ENCODE assay signal across 9 mouse cellular contexts in genomic region chr11:105943133-105944102, GRCm38 (mm10). TPM values are rescaled to one million over a fixed set of nuclear protein-coding genes. Genes with fewer than 3 reads are reported as not detected.
A peak's percentile ranks its signal among the peaks of the same experiment; 100 is the strongest.
DNase-seq lines count a peak whose midpoint lies in the region; ATAC-seq and TF ChIP-seq lines count a peak whose summit lies in the region.
"Had no signal": no experiment of that assay in that cellular context is flagged by ENCODE, and none has a peak within 500 bp of the region (broad histone marks: within the 10 kb centered on the region; RNA-seq: fewer than 3 reads in every experiment).

No protein-coding gene starts in this region.

- peak overlapping the region; percentile 94 for H3K4me2 ChIP-seq in intestine, postnatal 0 days (replicated peaks; ENCODE audit: low read depth)
- H3K4me2 ChIP-seq in lung, embryonic 14.5 days: peak overlapping the region; percentile 94

- H3K4me1 ChIP-seq in cerebellum, adult 2 months (ENCODE audit: control insufficient read depth, insufficient read depth, low read length): peaks cover 3% of the 10 kb centered on the region; the same call in 1 of the 2 replicates
- peaks cover 3% of the 10 kb centered on the region; the same call in 1 of the 2 replicates for H3K4me1 ChIP-seq in bone marrow macrophage, adult 2 months (ENCODE audit: control insufficient read depth, insufficient read depth, low read length)
- peaks cover 11% of the 10 kb centered on the region; the same call in 1 of the 2 replicates for H3K4me1 ChIP-seq in intestine, postnatal 0 days (replicated peaks; ENCODE audit: control insufficient read depth, insufficient read depth, low read length)
- H3K4me1 ChIP-seq in lung, embryonic 14.5 days (ENCODE audit: insufficient read depth): 0 out of 2 replicates have a peak, but pooled peaks cover 8% of the 10 kb centered on the region

- no peaks in the 10 kb centered on the region for H3K36me3 ChIP-seq in intestine, postnatal 0 days (ENCODE audit: control insufficient read depth, insufficient read depth)
- H3K36me3 ChIP-seq in lung, embryonic 14.5 days (ENCODE audit: insufficient read depth): no peaks in the 10 kb centered on the region

- peak; percentile 51 for ATAC-seq in intestine, postnatal 0 days
- ATAC-seq in lung, embryonic 14.5 days (ENCODE audit: insufficient read depth): peak; percentile 40

- H3K27ac ChIP-seq in cerebellum, adult 2 months (ENCODE audit: insufficient read depth, low read length): no peak overlapping the region
- no peak overlapping the region for H3K27ac ChIP-seq in bone marrow macrophage, adult 2 months (ENCODE audit: insufficient read depth, low read depth, low read length)
- H3K27ac ChIP-seq in intestine, postnatal 0 days (ENCODE audit: low read depth, low read length): peak overlapping the region; percentile 93
- H3K27ac ChIP-seq in lung, embryonic 14.5 days (ENCODE audit: low read depth): peak overlapping the region; percentile 84

- no peaks in the 10 kb centered on the region for H3K9me3 ChIP-seq in intestine, postnatal 0 days (ENCODE audit: control insufficient read depth)
- no peaks in the 10 kb centered on the region for H3K9me3 ChIP-seq in lung, embryonic 14.5 days (ENCODE audit: low read depth, low read length)

- H3K9ac ChIP-seq in intestine, postnatal 0 days (ENCODE audit: low read depth, low read length): peak overlapping the region; percentile 77
- peak overlapping the region; percentile 57 for H3K9ac ChIP-seq in lung, embryonic 14.5 days

- 9% methylated on average over 47 of the region's 47 CpGs for WGBS in cerebellum, adult 2 months
- 3% methylated on average over 46 of the region's 47 CpGs for WGBS in intestine, postnatal 0 days
- WGBS in lung, embryonic 14.5 days: 7% methylated on average over 47 of the region's 47 CpGs

- peak overlapping the region; percentile 83 for H3K4me3 ChIP-seq in cerebellum, adult 2 months (replicated peaks; ENCODE audit: insufficient read depth, low read depth, low read length)
- H3K4me3 ChIP-seq in bone marrow macrophage, adult 2 months (ENCODE audit: insufficient read depth, low read length): peak overlapping the region; percentile 59
- H3K4me3 ChIP-seq in intestine, postnatal 0 days (ENCODE audit: low read depth, low read length): peak overlapping the region; percentile 60
- peak overlapping the region; percentile 59 for H3K4me3 ChIP-seq in lung, embryonic 14.5 days (ENCODE audit: low read depth, low read length)

- TF ChIP-seq POLR2A in cerebellum, adult 2 months (IDR thresholded peaks at IDR 0.05; ENCODE audit: borderline replicate concordance, insufficient read depth, low read length): no peak
- TF ChIP-seq POLR2A in bone marrow macrophage, adult 2 months (IDR thresholded peaks at IDR 0.05; ENCODE audit: borderline replicate concordance, low read depth, low read length): no peak

- DNase-seq in cerebellum, adult 2 months: peak; percentile 50 to 52
- DNase-seq in cerebellum, adult 8-10 months: no peak
- peak; percentile 50 for DNase-seq in gastrocnemius, postnatal 10 days
- peak; percentile 76 for DNase-seq in lung, embryonic 14.5 days
- peak; percentile 59 for DNase-seq in ovary, postnatal 36 days (ENCODE audit: low spot score)
- no peak for DNase-seq in B cell, adult 2 months

- no peak for TF ChIP-seq CTCF in cerebellum, adult 2 months (IDR thresholded peaks at IDR 0.05; ENCODE audit: borderline replicate concordance, insufficient read depth, low read depth, low read length)
- TF ChIP-seq CTCF in bone marrow macrophage, adult 2 months (IDR thresholded peaks at IDR 0.05; ENCODE audit: low read depth, low read length): no peak
- no peak for TF ChIP-seq CTCF in intestine, postnatal 0 days (IDR thresholded peaks at IDR 0.05; ENCODE audit: low read depth)
- no peak for TF ChIP-seq CTCF in lung, embryonic 14.5 days (IDR thresholded peaks at IDR 0.05; ENCODE audit: low read depth)

- no peaks in the 10 kb centered on the region for H3K27me3 ChIP-seq in cerebellum, adult 2 months (ENCODE audit: control insufficient read depth, insufficient read depth, low read length)
- no peaks in the 10 kb centered on the region for H3K27me3 ChIP-seq in intestine, postnatal 0 days (replicated peaks; ENCODE audit: control insufficient read depth, insufficient read depth, low read length)
- H3K27me3 ChIP-seq in lung, embryonic 14.5 days (ENCODE audit: insufficient read depth, low read length): peaks cover 12% of the 10 kb centered on the region

RNA-seq across cellular contexts. Expression of gene Cyb561, which starts 9.7 kb away (rescaled TPM):
- 35.5 and 37.0 TPM in 2 replicates for polyA plus RNA-seq in cerebellum, adult 2 months (2012; rRNA removed)
- not detected in 2 replicates for polyA plus RNA-seq in bone marrow macrophage, adult 2 months (2012; ENCODE audit: insufficient read depth, insufficient read length, missing spikeins)
- total RNA-seq in gastrocnemius, postnatal 10 days (2021): 1 to 10 TPM; 5.8 to 6.6 TPM
- 48.3 and 50.3 TPM in 2 replicates for polyA plus RNA-seq in intestine, postnatal 0 days (2015; fragmentation: Nextera tagmentation; extraction: Ambion mirVana)
- 26.5 and 28.3 TPM in 2 replicates for polyA plus RNA-seq in lung, embryonic 14.5 days (2014; fragmentation: Nextera tagmentation; extraction: Ambion mirVana)

RNA-seq across cellular contexts. Expression of gene Ace, which starts 24.3 kb away (rescaled TPM):
- 13.6 and 19.7 TPM in 2 replicates for polyA plus RNA-seq in cerebellum, adult 2 months (2012; rRNA removed)
- 0.27 and 0.88 TPM in 2 replicates for polyA plus RNA-seq in bone marrow macrophage, adult 2 months (2012; ENCODE audit: insufficient read depth, insufficient read length, missing spikeins)
- 10 to 100 TPM; 40.0 to 40.5 TPM for total RNA-seq in gastrocnemius, postnatal 10 days (2021)
- 222 and 231 TPM in 2 replicates for polyA plus RNA-seq in intestine, postnatal 0 days (2015; fragmentation: Nextera tagmentation; extraction: Ambion mirVana)
- polyA plus RNA-seq in lung, embryonic 14.5 days (2014; fragmentation: Nextera tagmentation; extraction: Ambion mirVana): 4.8 and 5.4 TPM in 2 replicates

RNA-seq across cellular contexts. Expression of gene Ace3, which starts 51.1 kb away (rescaled TPM):
- not detected in 2 replicates for polyA plus RNA-seq in cerebellum, adult 2 months (2012; rRNA removed)
- polyA plus RNA-seq in bone marrow macrophage, adult 2 months (2012; ENCODE audit: insufficient read depth, insufficient read length, missing spikeins): not detected in 2 replicates
- not detected for total RNA-seq in gastrocnemius, postnatal 10 days (2021)
- polyA plus RNA-seq in intestine, postnatal 0 days (2015; fragmentation: Nextera tagmentation; extraction: Ambion mirVana): not detected in 2 replicates
- polyA plus RNA-seq in lung, embryonic 14.5 days (2014; fragmentation: Nextera tagmentation; extraction: Ambion mirVana): not detected in 2 replicates
- total RNA-seq: left cerebral cortex, adult 18-20 months had no signal

Comparison
In these comparisons a context has a peak if more than half of its experiments do, and no peak if none do; other contexts are left out.
1. DNase-seq: peak in cerebellum, adult 2 months (2 of 2), gastrocnemius, postnatal 10 days (single experiment), lung, embryonic 14.5 days (single experiment) and ovary, postnatal 36 days (single experiment); none in cerebellum, adult 8-10 months (single experiment) and B cell, adult 2 months (0 of 2).
2. H3K27ac ChIP-seq: peak in intestine, postnatal 0 days (single experiment) and lung, embryonic 14.5 days (single experiment); none in cerebellum, adult 2 months (single experiment) and bone marrow macrophage, adult 2 months (single experiment).
3. RNA of gene Cyb561, which starts 9.7 kb away (polyA plus RNA-seq): 48.3 to 50.3 TPM in intestine, postnatal 0 days, 35.5 to 37.0 TPM in cerebellum, adult 2 months and 26.5 to 28.3 TPM in lung, embryonic 14.5 days; not detected in bone marrow macrophage, adult 2 months; every median in the first group is over 10 times any median in the second.
4. RNA of gene Ace, which starts 24.3 kb away (polyA plus RNA-seq): 222 to 231 TPM in intestine, postnatal 0 days; 13.6 to 19.7 TPM in cerebellum, adult 2 months, 4.8 to 5.4 TPM in lung, embryonic 14.5 days and 0.27 to 0.88 TPM in bone marrow macrophage, adult 2 months; every median in the first group is over 10 times any median in the second.
5. Peak in every context shown above with its lines, with median percentiles within 50 percentile points of each other: H3K4me3 ChIP-seq.